9 mouse cellular contexts compared by ENCODE assay signal in genomic region chr12:85523421-85524192, GRCm38 (mm10). TPM values are rescaled to one million over a fixed set of nuclear protein-coding genes. Genes with fewer than 3 reads are reported as not detected.
DNase-seq lines count a peak whose midpoint lies in the region; ATAC-seq and TF ChIP-seq lines count a peak whose summit lies in the region.
"Had no signal": no experiment of that assay in that cellular context is flagged by ENCODE, and none has a peak within 500 bp of the region (broad histone marks: within the 10 kb centered on the region; RNA-seq: fewer than 3 reads in every experiment).

No protein-coding gene starts in this region.

- H3K4me2 ChIP-seq in kidney, embryonic 16.5 days (replicated peaks; ENCODE audit: low read depth, low read length), result no peak overlapping the region
- H3K4me2 ChIP-seq in stomach, postnatal 0 days (replicated peaks; ENCODE audit: low read depth), result no peak overlapping the region

- ATAC-seq in kidney, embryonic 16.5 days (ENCODE audit: low FRiP score, low TSS enrichment), result no peak
- no peak for ATAC-seq in stomach, postnatal 0 days (ENCODE audit: low FRiP score, low TSS enrichment)
- ATAC-seq in granulocyte monocyte progenitor cell, adult 5-6 weeks (replicated peaks; ENCODE audit: poor library complexity, severe bottlenecking), result no peak

- H3K9me3 ChIP-seq in kidney, embryonic 16.5 days (ENCODE audit: low read length), result no peaks in the 10 kb centered on the region
- H3K9me3 ChIP-seq in stomach, postnatal 0 days (ENCODE audit: control insufficient read depth, low read length), result no peaks in the 10 kb centered on the region

- no peak overlapping the region for H3K9ac ChIP-seq in kidney, embryonic 16.5 days (replicated peaks; ENCODE audit: low read length)
- H3K9ac ChIP-seq in stomach, postnatal 0 days (ENCODE audit: low read length), result no peak overlapping the region

- TF ChIP-seq CTCF in spleen, adult 2 months (IDR thresholded peaks at IDR 0.05; ENCODE audit: extremely low read depth, insufficient read depth, insufficient read length, insufficient replicate concordance), result no peak
- no peak for TF ChIP-seq CTCF in stomach, postnatal 0 days (IDR thresholded peaks at IDR 0.05; ENCODE audit: low read depth)

- DNase-seq in adrenal gland, postnatal 10 days, result peak; percentile 31
- DNase-seq in adrenal gland, postnatal 25 days, result no peak
- DNase-seq in kidney, adult 11 months, result no peak
- DNase-seq in spleen, adult 2 months (ENCODE audit: low read depth in 1 of 2, low spot score in 2 of 2), result no peak
- no peak for DNase-seq in spleen, postnatal 36 days (ENCODE audit: low spot score in 2 of 2)
- no peak for DNase-seq in stomach, postnatal 0 days (ENCODE audit: low spot score)
- DNase-seq: layer of hippocampus, postnatal 36 days had no signal

- H3K27me3 ChIP-seq in kidney, embryonic 16.5 days (ENCODE audit: insufficient read depth, low read length), result no peaks in the 10 kb centered on the region
- H3K27me3 ChIP-seq in spleen, adult 2 months (ENCODE audit: control insufficient read depth, insufficient read depth, low read length), result no peaks in the 10 kb centered on the region
- H3K27me3 ChIP-seq in stomach, postnatal 0 days (ENCODE audit: control insufficient read depth, insufficient read depth, low read length), result no peaks in the 10 kb centered on the region

- TF ChIP-seq EP300 in stomach, postnatal 0 days (optimal IDR thresholded peaks at IDR 0.05), result no peak

- H3K27ac ChIP-seq in kidney, embryonic 16.5 days (ENCODE audit: low read length), result peak overlapping the region; percentile 14; the same call in 1 of the 2 replicates
- H3K27ac ChIP-seq in spleen, adult 2 months (ENCODE audit: insufficient read depth, low read length), result 0 out of 2 replicates have a peak overlapping the region, but pooled peaks have one; percentile 43
- H3K27ac ChIP-seq in stomach, postnatal 0 days (replicated peaks), result 0 out of 2 replicates have a peak overlapping the region, but pooled peaks have one; percentile 18

- TF ChIP-seq POLR2A in spleen, adult 2 months (IDR thresholded peaks at IDR 0.05; ENCODE audit: low read depth, low read length), result no peak

- 48% methylated on average over 14 of the region's 14 CpGs for WGBS in kidney, embryonic 16.5 days
- 78% methylated on average over 14 of the region's 14 CpGs for WGBS in spleen, adult 2 months
- 69% methylated on average over 14 of the region's 14 CpGs for WGBS in stomach, postnatal 0 days

- no peak overlapping the region for H3K4me3 ChIP-seq in kidney, embryonic 16.5 days (ENCODE audit: low read length)
- H3K4me3 ChIP-seq in spleen, adult 2 months (ENCODE audit: extremely low read depth, insufficient read depth, insufficient read length), result no peak overlapping the region
- H3K4me3 ChIP-seq in stomach, postnatal 0 days (ENCODE audit: low read depth, low read length), result no peak overlapping the region

- no peaks in the 10 kb centered on the region for H3K36me3 ChIP-seq in kidney, embryonic 16.5 days (ENCODE audit: insufficient read depth, low read length)
- no peaks in the 10 kb centered on the region for H3K36me3 ChIP-seq in spleen, adult 2 months (ENCODE audit: control insufficient read depth, insufficient read depth, low read length)
- H3K36me3 ChIP-seq in stomach, postnatal 0 days (ENCODE audit: control insufficient read depth, insufficient read depth, low read length), result no peaks in the 10 kb centered on the region

- H3K4me1 ChIP-seq in kidney, embryonic 16.5 days (ENCODE audit: insufficient read depth, low read length), result peaks cover 20% of the 10 kb centered on the region
- no peaks in the 10 kb centered on the region for H3K4me1 ChIP-seq in spleen, adult 2 months (ENCODE audit: control insufficient read depth, insufficient read depth, insufficient read length)
- no peaks in the 10 kb centered on the region for H3K4me1 ChIP-seq in stomach, postnatal 0 days (replicated peaks; ENCODE audit: control insufficient read depth, insufficient read depth)

RNA-seq across cellular contexts. Expression of gene Fos, which starts 49.9 kb away (rescaled TPM):
- total RNA-seq in adrenal gland, postnatal 10 days (2021), result 10 to 100 TPM in 1 of 2 experiments, 1 to 10 TPM in 1; 5.8 to 25.4 TPM
- total RNA-seq in adrenal gland, postnatal 25 days (2021), result 1.9 and 2.0 TPM in 2 replicates
- polyA plus RNA-seq in kidney, embryonic 16.5 days (2015; fragmentation: Nextera tagmentation; extraction: Ambion mirVana), result 2.7 and 3.5 TPM in 2 replicates
- 9.4 and 9.7 TPM in 2 replicates for polyA plus RNA-seq in spleen, adult 2 months (2012; rRNA removed)
- polyA plus RNA-seq in stomach, postnatal 0 days (2015; fragmentation: Nextera tagmentation; extraction: Ambion mirVana), result 18.2 and 23.2 TPM in 2 replicates
- 35.1 and 50.4 TPM in 2 replicates for total RNA-seq in granulocyte monocyte progenitor cell, adult 5-6 weeks (2014; fragmentation: Nextera tagmentation)
- 137 and 160 TPM in 2 replicates for total RNA-seq in granulocyte monocyte progenitor cell, adult 5-6 weeks (2017)
